Mouse (Mus musculus) CH12.LX (cell line): ENCODE results near the gene Prrc2a. TPM values are rescaled to one million over a fixed set of nuclear protein-coding genes. Genes with fewer than 3 reads are reported as not detected.

Experiments
- DNase-seq: peaks from one replicate; pipeline ENCODE4 v3.0.0-alpha.2; 2013; ENCODE audit errors: extremely low read depth
- H3K27ac ChIP-seq: 2 replicates; pipeline ENCODE4 v1.5.1; 2012; ENCODE audit warnings: low read depth, mild to moderate bottlenecking, control low read depth, moderate library complexity; ENCODE audit not compliant: insufficient read depth
- H3K27me3 ChIP-seq: replicated peaks from 2 replicates; pipeline ENCODE3; 2012; ENCODE audit warnings: inconsistent platforms
- H3K36me3 ChIP-seq, 2 experiments: replicated peaks in 1 of 2; 2 replicates each; pipeline versions ENCODE3 to v1.6.1; 2012; ENCODE audit warnings: inconsistent platforms in 1 of 2, low read length in 1 of 2, mild to moderate bottlenecking in 1 of 2, mixed read lengths in 1 of 2, moderate library complexity in 1 of 2; ENCODE audit not compliant: control insufficient read depth in 1 of 2, insufficient read depth in 1 of 2
- H3K4me1 ChIP-seq, 2 experiments: 2 replicates each; pipeline ENCODE4 v1.6.1; 2012; ENCODE audit warnings: inconsistent platforms in 1 of 2, moderate library complexity in 1 of 2; ENCODE audit not compliant: insufficient read depth in 2 of 2, control insufficient read depth in 1 of 2
- H3K4me2 ChIP-seq: 2 replicates; pipeline ENCODE4 v1.6.1; 2012; ENCODE audit warnings: low read depth, mild to moderate bottlenecking, control low read depth; ENCODE audit not compliant: poor library complexity, insufficient read depth, severe bottlenecking
- H3K4me3 ChIP-seq, 3 experiments: fragments of 150-350 bp in 1 of 3; sonication (generic) in 1 of 3; replicated peaks in 1 of 3; 2 replicates each; pipeline versions ENCODE3 to v1.5.1; 2011 to 2012; ENCODE audit warnings: low read depth in 2 of 3, low read length in 2 of 3, mild to moderate bottlenecking in 2 of 3, moderate library complexity in 2 of 3, control low read depth in 1 of 3, improper control_type of control experiment in 1 of 3, inconsistent platforms in 1 of 3, mixed read lengths in 1 of 3; ENCODE audit not compliant: poor library complexity in 1 of 3
- H3K79me2 ChIP-seq: replicated peaks from 2 replicates; pipeline ENCODE4 v1.6.1; 2012; ENCODE audit warnings: mild to moderate bottlenecking, moderate library complexity; ENCODE audit not compliant: control insufficient read depth, poor library complexity, insufficient read depth, severe bottlenecking; ENCODE audit errors: extremely low read depth
- H3K9ac ChIP-seq: 2 replicates; pipeline ENCODE4 v1.6.1; 2012; ENCODE audit warnings: low read depth, mild to moderate bottlenecking, control low read depth, moderate library complexity; ENCODE audit not compliant: insufficient read depth
- H3K9me3 ChIP-seq: replicated peaks from 2 replicates; pipeline ENCODE3; 2012; ENCODE audit warnings: low read length, inconsistent platforms, mixed read lengths
- CHD2 ChIP-seq: IDR thresholded peaks from 2 replicates; pipeline ENCODE4 v1.6.1; 2011; ENCODE audit warnings: low read length, improper control_type of control experiment
- CTCF ChIP-seq, 2 experiments: IDR thresholded peaks in 1 of 2; conservative IDR thresholded peaks in 1 of 2; 2 replicates each; pipeline ENCODE4 v1.5.1; 2011 to 2012; ENCODE audit warnings: low read depth in 2 of 2, low read length in 2 of 2, improper control_type of control experiment in 1 of 2, inconsistent platforms in 1 of 2, mild to moderate bottlenecking in 1 of 2, moderate library complexity in 1 of 2
- JUND ChIP-seq: conservative IDR thresholded peaks from 2 replicates; pipeline ENCODE4 v1.6.1; 2011; ENCODE audit warnings: low read depth, low read length, improper control_type of control experiment
- MAZ ChIP-seq: IDR thresholded peaks from 2 replicates; pipeline ENCODE4 v1.6.1; 2012; ENCODE audit warnings: low read depth, mild to moderate bottlenecking, inconsistent platforms, low read length, improper control_type of control experiment, moderate library complexity
- MYC ChIP-seq: IDR thresholded peaks from 2 replicates; pipeline ENCODE4 v1.6.1; 2011; ENCODE audit warnings: low read depth, mild to moderate bottlenecking, improper control_type of control experiment, low read length
- NELFE ChIP-seq: IDR thresholded peaks from 2 replicates; pipeline ENCODE4 v1.6.1; 2011; ENCODE audit warnings: low read depth, low read length, improper control_type of control experiment
- NRF1 ChIP-seq: IDR thresholded peaks from 2 replicates; pipeline ENCODE4 v1.6.1; 2014; ENCODE audit warnings: low read depth, mild to moderate bottlenecking, inconsistent platforms, low read length, improper control_type of control experiment, moderate library complexity
- POLR2A ChIP-seq: IDR thresholded peaks from 2 replicates; pipeline ENCODE4 v1.6.1; 2011; ENCODE audit warnings: low read depth, mild to moderate bottlenecking, improper control_type of control experiment, low read length
- RAD21 ChIP-seq: IDR thresholded peaks from 2 replicates; pipeline ENCODE4 v1.6.1; 2011; ENCODE audit warnings: low read depth, mild to moderate bottlenecking, low read length, improper control_type of control experiment, moderate library complexity
- RCOR1 ChIP-seq: conservative IDR thresholded peaks from 2 replicates; pipeline ENCODE4 v1.6.1; 2012; ENCODE audit warnings: low read depth, mild to moderate bottlenecking, inconsistent platforms, low read length, improper control_type of control experiment
- SIN3A ChIP-seq: IDR thresholded peaks from 2 replicates; pipeline ENCODE4 v1.6.1; 2012; ENCODE audit warnings: low read length, improper control_type of control experiment, inconsistent platforms
- SMC3 ChIP-seq: IDR thresholded peaks from 2 replicates; pipeline ENCODE4 v1.6.1; 2011; ENCODE audit warnings: low read depth, low read length, improper control_type of control experiment
- TBP ChIP-seq: conservative IDR thresholded peaks from 2 replicates; pipeline ENCODE4 v1.6.1; 2011; ENCODE audit warnings: low read depth, low read length, improper control_type of control experiment
- TCF12 ChIP-seq: IDR thresholded peaks from 2 replicates; pipeline ENCODE4 v1.6.1; 2014; ENCODE audit warnings: low read depth, mild to moderate bottlenecking, inconsistent platforms, low read length, improper control_type of control experiment
- USF1 ChIP-seq: IDR thresholded peaks from 2 replicates; pipeline ENCODE4 v1.6.1; 2014; ENCODE audit warnings: low read depth, mild to moderate bottlenecking, inconsistent platforms, low read length, improper control_type of control experiment
- ZC3H11A ChIP-seq: IDR thresholded peaks from 2 replicates; pipeline ENCODE4 v1.6.1; 2012; ENCODE audit warnings: low read depth, mild to moderate bottlenecking, inconsistent platforms, low read length, improper control_type of control experiment
- ZNF384 ChIP-seq: IDR thresholded peaks from 2 replicates; pipeline ENCODE4 v1.6.1; 2012; ENCODE audit warnings: low read depth, low read length, improper control_type of control experiment, inconsistent platforms
- dilution Hi-C: fragments of 300-500 bp; cut with MboI; formaldehyde crosslinking; loops from 2 replicates; pipeline ENCODE4 v1.14.3; 2020; ENCODE audit warnings: low sequenced_read_pairs; ENCODE audit not compliant: extremely low pct_unique_long_range_greater_than_20kb, extremely low pct_ligation_motif_present
- in situ Hi-C: fragments of 300-500 bp; cut with MboI; formaldehyde crosslinking; loops from 3 replicates; pipeline ENCODE4 v1.14.3; 2019; ENCODE audit warnings: low sequenced_read_pairs, low pct_ligation_motif_present, low pct_unique_long_range_greater_than_20kb, mixed read lengths
- polyA plus RNA-seq: library from polyadenylated mRNA; unstranded; fragments of >175 nt; gene quantifications from 2 replicates; pipeline ENCODE4 v1.2.1, GENCODE M21; 2012; ENCODE audit warnings: low read depth; ENCODE audit not compliant: insufficient read length
- total RNA-seq, 2 experiments: library from RNA; depleted of rRNA; stranded (reverse); fragments of 300-350 nt in 1 of 2; fragments of >200 nt in 1 of 2; gene quantifications; 2 replicates each; pipeline ENCODE4 v1.2.3; 2012 to 2014

Prrc2a gene
- total and polyA plus RNA-seq, 3 experiments, result 31.3 to 313 (median 80.4) TPM

DNA sequence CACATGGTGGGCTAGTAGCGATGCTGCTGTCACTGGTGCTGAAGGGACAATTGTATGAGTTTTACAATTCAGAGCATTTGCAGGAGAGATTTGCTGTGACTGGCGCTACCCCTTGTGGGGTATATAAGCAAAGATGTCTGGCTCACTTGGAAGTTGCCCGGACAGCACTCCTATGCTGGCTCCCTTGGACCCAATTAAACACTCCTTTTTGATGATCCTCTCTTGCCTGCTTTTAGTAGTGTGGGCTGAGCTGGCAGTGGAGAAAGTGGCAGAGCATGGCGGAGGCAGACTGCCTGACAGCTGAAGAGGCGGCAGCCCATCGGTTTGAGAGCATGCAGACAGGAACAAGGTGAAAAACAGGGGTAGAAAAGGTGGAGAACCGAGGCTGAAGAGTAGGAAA, 3.1 kb upstream of the Prrc2a start:
- no peak overlapping the region for H3K4me3 ChIP-seq
- peaks cover 23% of the 10 kb centered on the region for H3K79me2 ChIP-seq
- H3K4me1 ChIP-seq, result peaks cover 11 to 37% of the 10 kb centered on the region in 2 experiments
- H3K27me3 ChIP-seq, result no peaks in the 10 kb centered on the region
- dilution Hi-C loops, result no loop called here
- H3K36me3 ChIP-seq, result peaks cover 0 to 8% of the 10 kb centered on the region in 2 experiments
- H3K27ac ChIP-seq, result no peak overlapping the region
- no peak for DNase-seq
- no peak overlapping the region for H3K4me2 ChIP-seq
- no peak for TF ChIP-seq CTCF (conservative IDR thresholded peaks at IDR 0.05 in 1 of 2, IDR thresholded peaks at IDR 0.05 in 1 of 2; ENCODE audit: low read depth in 2 of 2, low read length in 2 of 2)
- TF ChIP-seq USF1, result no peak
- TF ChIP-seq TCF12, result no peak
- TF ChIP-seq CHD2, result no peak
- no peak for TF ChIP-seq TBP
- TF ChIP-seq SMC3, result no peak
- no peak for TF ChIP-seq JUND
- no peak for TF ChIP-seq ZNF384
- TF ChIP-seq MYC, result no peak
- TF ChIP-seq, all 38 proteins: peak for 0
- in situ Hi-C loops, result no loop called here
- H3K9me3 ChIP-seq, result no peaks in the 10 kb centered on the region
- no peak overlapping the region for H3K9ac ChIP-seq

DNA sequence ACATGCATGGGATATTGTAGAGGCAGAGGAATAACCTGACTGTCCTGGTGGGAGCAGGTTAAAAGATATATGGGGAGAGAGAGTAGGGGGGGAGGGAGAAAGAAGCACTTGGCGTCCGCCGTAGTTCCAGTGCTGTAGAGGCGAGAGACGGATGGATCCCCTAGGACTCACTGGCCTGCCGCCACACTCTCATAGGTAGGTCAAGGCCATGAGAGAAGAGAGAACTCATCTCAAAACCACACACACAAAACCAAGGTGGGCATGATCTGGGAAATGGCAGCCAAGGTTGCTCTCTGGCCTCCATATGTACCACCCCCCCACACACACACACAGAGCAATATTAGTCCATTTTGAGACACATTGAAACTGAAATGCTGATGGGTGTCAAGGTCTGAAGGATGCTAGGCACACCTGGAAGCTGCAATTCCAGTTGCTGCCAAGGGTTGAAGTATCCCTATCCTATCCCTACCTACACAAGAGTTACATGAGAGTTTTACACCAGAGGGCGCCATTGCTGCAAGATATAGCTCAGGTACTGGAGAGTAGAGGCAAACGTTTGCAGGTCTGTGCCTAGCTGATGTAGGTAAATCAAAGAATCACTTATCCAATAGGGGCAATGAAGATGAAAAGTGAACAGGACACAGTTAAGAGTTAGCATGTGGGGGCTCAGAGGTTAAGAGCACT, 1.8 kb upstream of the Prrc2a start:
- dilution Hi-C loops (no loop called here), in situ Hi-C loops (no loop called here)
- Histone ChIP-seq H3K36me3 (peaks cover 7 to 21% of the 10 kb centered on the region in 2 experiments), H3K4me1 (peaks cover 6 to 37% of the 10 kb centered on the region in 2 experiments), H3K27ac (no peak overlapping the region), H3K4me3 (no peak overlapping the region), H3K27me3 (no peaks in the 10 kb centered on the region), H3K79me2 (peaks cover 36% of the 10 kb centered on the region), H3K9me3 (no peaks in the 10 kb centered on the region), H3K9ac (no peak overlapping the region), H3K4me2 (peak overlapping the region; percentile 84; the same call in 1 of the 2 replicates)
- DNase-seq, result peak; percentile 91
- TF ChIP-seq RAD21 (peak; percentile 85), RCOR1 (no peak), JUND (no peak), ZC3H11A (0 out of 2 replicates have a peak, but pooled peaks have one; percentile 46), NRF1 (no peak), SMC3 (peak; percentile 90), MAZ (no peak), CTCF (conservative IDR thresholded peaks at IDR 0.05 in 1 of 2, IDR thresholded peaks at IDR 0.05 in 1 of 2; ENCODE audit: low read depth in 2 of 2, low read length in 2 of 2) (peak; percentile 48 to 92), SIN3A (0 out of 2 replicates have a peak, but pooled peaks have one; percentile 43), POLR2A (0 out of 2 replicates have a peak, but pooled peaks have one; percentile 6), NELFE (no peak)
